Mouse (Mus musculus): ENCODE data around the gene 3110082I17Rik. TPM values are rescaled to one million over a fixed set of nuclear protein-coding genes. Genes with fewer than 3 reads are reported as not detected.

3110082I17Rik gene
- total and polyA plus RNA-seq, 2 experiments = 1.6 to 7.4 TPM

DNA sequence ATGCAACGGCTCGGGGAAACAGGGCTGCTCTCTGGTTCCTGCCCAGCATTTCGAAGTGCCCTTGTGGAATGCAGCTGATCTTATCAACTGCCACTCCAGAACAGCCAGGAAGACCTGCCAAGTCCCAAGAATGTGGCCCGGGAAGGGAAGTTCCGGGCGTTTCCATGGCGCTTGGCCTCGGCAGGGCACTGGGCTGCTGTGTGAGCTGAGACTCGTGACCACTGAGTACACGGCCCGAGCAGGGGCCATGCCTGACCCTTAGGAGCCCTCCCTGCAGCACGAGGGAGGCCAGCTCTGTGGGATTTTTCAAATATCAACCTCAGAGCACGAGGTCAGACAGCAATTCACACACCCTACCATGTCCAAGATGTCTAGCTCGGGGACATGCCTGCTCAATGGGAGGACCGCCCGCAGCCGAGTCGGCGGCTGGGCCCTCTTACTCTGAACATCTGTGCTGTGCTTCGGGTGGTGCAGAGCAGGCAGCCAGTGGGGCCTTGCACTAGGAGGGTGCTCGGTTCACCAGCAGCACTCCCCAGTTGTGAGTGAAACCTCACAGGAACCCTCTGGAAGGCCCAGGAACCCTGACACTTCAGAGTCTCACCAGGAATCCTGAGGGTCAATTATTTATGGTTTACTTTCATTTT lies 81.2 kb downstream of the 3110082I17Rik start:
- H3K79me2 ChIP-seq (ENCODE audit: control insufficient read depth, insufficient read depth, low read length) = peaks cover 10% of the 10 kb centered on the region; the same call in 1 of the 2 replicates
- WGBS = 26% methylated on average over 21 of the region's 21 CpGs
- no peak overlapping the region for H3K4me3 ChIP-seq (ENCODE audit: insufficient read depth, low read depth, low read length)
- no peaks in the 10 kb centered on the region for H3K36me3 ChIP-seq (ENCODE audit: control insufficient read depth, insufficient read depth, low read length)
- peak; percentile 92 for DNase-seq (ENCODE audit: extremely low read depth, low read depth, low spot score)
- peak overlapping the region; percentile 92 for H3K27ac ChIP-seq (replicated peaks; ENCODE audit: insufficient read depth, low read depth, low read length)
- H3K4me1 ChIP-seq (ENCODE audit: control insufficient read depth, insufficient read depth, low read length) = peaks cover 47% of the 10 kb centered on the region
- no peaks in the 10 kb centered on the region for H3K27me3 ChIP-seq (ENCODE audit: control insufficient read depth, insufficient read depth, low read length)
- peak overlapping the region; percentile 25 for H3K9ac ChIP-seq (ENCODE audit: low read depth, low read length)
- TF ChIP-seq POLR2A (IDR thresholded peaks at IDR 0.05; ENCODE audit: extremely low read depth, insufficient read depth, low read length) = no peak
- no peak for TF ChIP-seq CTCF (IDR thresholded peaks at IDR 0.05; ENCODE audit: low read depth, low read length)

DNA sequence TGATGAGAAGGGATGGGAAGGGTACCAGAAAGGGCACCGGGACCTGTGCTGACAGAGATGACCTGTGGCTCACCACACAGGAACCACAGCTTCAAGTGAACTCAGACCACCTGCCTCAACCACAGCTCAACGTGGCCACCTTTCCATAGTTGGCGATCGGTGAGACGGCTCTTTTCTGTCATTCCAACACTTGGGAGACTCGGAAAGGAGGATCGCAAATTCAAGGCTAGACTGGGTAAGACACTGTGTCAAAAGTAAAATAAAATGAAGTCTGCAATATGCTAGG lies 82.1 kb downstream of the 3110082I17Rik start:
- Histone ChIP-seq H3K4me1 (ENCODE audit: control insufficient read depth, insufficient read depth, low read length) (peaks cover 45% of the 10 kb centered on the region), H3K36me3 (ENCODE audit: control insufficient read depth, insufficient read depth, low read length) (no peaks in the 10 kb centered on the region), H3K27ac (replicated peaks; ENCODE audit: insufficient read depth, low read depth, low read length) (peak overlapping the region; percentile 92), H3K4me3 (ENCODE audit: insufficient read depth, low read depth, low read length) (no peak overlapping the region), H3K9ac (ENCODE audit: low read depth, low read length) (no peak overlapping the region), H3K27me3 (ENCODE audit: control insufficient read depth, insufficient read depth, low read length) (no peaks in the 10 kb centered on the region), H3K79me2 (ENCODE audit: control insufficient read depth, insufficient read depth, low read length) (peaks cover 4% of the 10 kb centered on the region; the same call in 1 of the 2 replicates)
- WGBS = 78% methylated on average over 7 of the region's 7 CpGs
- TF ChIP-seq POLR2A (IDR thresholded peaks at IDR 0.05; ENCODE audit: extremely low read depth, insufficient read depth, low read length) = no peak
- TF ChIP-seq CTCF (IDR thresholded peaks at IDR 0.05; ENCODE audit: low read depth, low read length) = no peak
- no peak for DNase-seq (ENCODE audit: extremely low read depth, low read depth, low spot score)

DNA sequence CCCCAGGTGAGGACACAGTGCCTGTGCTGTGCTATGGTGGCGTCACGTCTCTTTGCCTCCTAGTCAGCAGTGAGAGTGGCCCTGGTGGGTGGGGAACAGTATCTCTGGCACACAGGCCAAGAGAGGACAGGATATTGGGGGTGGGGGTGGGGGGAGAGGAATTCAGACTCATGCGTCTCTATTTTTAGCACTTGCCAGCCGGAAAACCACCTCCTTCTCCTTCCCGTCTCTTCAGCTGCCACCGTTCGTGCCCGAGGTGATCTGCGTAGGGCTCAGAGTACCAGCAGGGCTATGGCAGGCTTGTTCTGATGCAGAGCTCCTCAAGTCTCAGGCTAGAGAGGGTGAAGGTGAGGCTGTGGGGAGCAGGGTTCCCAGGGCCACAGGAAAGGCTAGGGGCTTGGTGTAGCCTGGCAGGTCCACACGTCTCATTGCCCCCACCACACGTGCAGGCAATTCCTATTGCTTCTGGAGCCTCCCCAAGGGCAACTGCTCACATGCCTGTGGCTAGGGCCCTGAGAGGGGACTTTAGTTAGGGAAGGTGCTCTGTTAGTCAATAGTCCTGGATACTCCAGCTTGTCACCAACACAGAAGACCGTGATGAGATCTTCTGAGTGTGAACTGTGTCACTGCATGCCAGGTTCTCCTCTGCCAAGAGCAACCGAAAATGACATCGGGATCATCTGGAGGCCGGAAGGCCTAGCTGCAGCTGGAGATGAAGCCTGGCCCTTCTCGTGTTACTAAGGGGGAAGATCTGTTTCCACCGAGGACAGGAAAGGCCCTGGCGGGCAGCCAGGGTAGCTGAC lies 82.7 kb downstream of the 3110082I17Rik start, which contains the start of gene Gpr146:
Gpr146 (plus strand) TSS at position 230 of the 803 bp plus-strand sequence.
- peaks cover 45% of the 10 kb centered on the region for H3K4me1 ChIP-seq (ENCODE audit: control insufficient read depth, insufficient read depth, low read length)
- H3K27me3 ChIP-seq (ENCODE audit: control insufficient read depth, insufficient read depth, low read length) = no peaks in the 10 kb centered on the region
- H3K36me3 ChIP-seq (ENCODE audit: control insufficient read depth, insufficient read depth, low read length) = no peaks in the 10 kb centered on the region
- 0 out of 2 replicates have a peak within 1 kb of the TSS, but pooled peaks have one; percentile 10 for H3K9ac ChIP-seq (ENCODE audit: low read depth, low read length)
- H3K4me3 ChIP-seq (ENCODE audit: insufficient read depth, low read depth, low read length) = no peak within 1 kb of the TSS
- DNase-seq (ENCODE audit: extremely low read depth, low read depth, low spot score) = peak; percentile 37
- TF ChIP-seq CTCF (IDR thresholded peaks at IDR 0.05; ENCODE audit: low read depth, low read length) (no peak), POLR2A (IDR thresholded peaks at IDR 0.05; ENCODE audit: extremely low read depth, insufficient read depth, low read length) (no peak)
- WGBS = 52% methylated on average over 18 of the region's 18 CpGs
- no peaks in the 10 kb centered on the region; the same call in 1 of the 2 replicates for H3K79me2 ChIP-seq (ENCODE audit: control insufficient read depth, insufficient read depth, low read length)
- peak within 1 kb of the TSS; percentile 92 for H3K27ac ChIP-seq (replicated peaks; ENCODE audit: insufficient read depth, low read depth, low read length)

DNA sequence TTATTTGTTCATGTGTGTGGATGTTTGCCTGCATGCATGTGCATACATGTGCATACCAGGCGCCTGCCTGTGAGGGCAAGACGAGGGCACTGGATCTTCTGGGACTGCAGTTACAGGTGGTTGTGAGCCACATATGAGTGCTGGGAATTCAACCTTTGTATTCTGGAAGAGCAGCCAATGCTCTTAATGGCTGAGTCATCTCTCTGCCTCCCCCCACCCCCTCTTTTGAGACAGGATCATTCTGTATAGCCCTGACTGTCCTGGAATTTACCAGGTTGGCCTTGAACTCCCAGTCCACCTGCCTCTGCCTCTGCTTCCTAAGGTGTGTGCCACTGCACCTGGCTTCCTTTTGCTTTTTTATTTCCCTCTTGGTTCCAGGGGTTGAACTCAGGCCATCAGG lies 85.5 kb downstream of the 3110082I17Rik start:
- TF ChIP-seq POLR2A (IDR thresholded peaks at IDR 0.05; ENCODE audit: extremely low read depth, insufficient read depth, low read length) (no peak), CTCF (IDR thresholded peaks at IDR 0.05; ENCODE audit: low read depth, low read length) (no peak)
- no peak overlapping the region for H3K9ac ChIP-seq (ENCODE audit: low read depth, low read length)
- DNase-seq (ENCODE audit: extremely low read depth, low read depth, low spot score) = peak; percentile 72
- H3K36me3 ChIP-seq (ENCODE audit: control insufficient read depth, insufficient read depth, low read length) = no peaks in the 10 kb centered on the region
- H3K4me1 ChIP-seq (ENCODE audit: control insufficient read depth, insufficient read depth, low read length) = peaks cover 55% of the 10 kb centered on the region
- H3K27me3 ChIP-seq (ENCODE audit: control insufficient read depth, insufficient read depth, low read length) = no peaks in the 10 kb centered on the region
- no peak overlapping the region for H3K4me3 ChIP-seq (ENCODE audit: insufficient read depth, low read depth, low read length)
- WGBS = 31% methylated on average over 2 of the region's 2 CpGs
- H3K79me2 ChIP-seq (ENCODE audit: control insufficient read depth, insufficient read depth, low read length) = peaks cover 3% of the 10 kb centered on the region; the same call in 1 of the 2 replicates
- peak overlapping the region; percentile 62 for H3K27ac ChIP-seq (replicated peaks; ENCODE audit: insufficient read depth, low read depth, low read length)

DNA sequence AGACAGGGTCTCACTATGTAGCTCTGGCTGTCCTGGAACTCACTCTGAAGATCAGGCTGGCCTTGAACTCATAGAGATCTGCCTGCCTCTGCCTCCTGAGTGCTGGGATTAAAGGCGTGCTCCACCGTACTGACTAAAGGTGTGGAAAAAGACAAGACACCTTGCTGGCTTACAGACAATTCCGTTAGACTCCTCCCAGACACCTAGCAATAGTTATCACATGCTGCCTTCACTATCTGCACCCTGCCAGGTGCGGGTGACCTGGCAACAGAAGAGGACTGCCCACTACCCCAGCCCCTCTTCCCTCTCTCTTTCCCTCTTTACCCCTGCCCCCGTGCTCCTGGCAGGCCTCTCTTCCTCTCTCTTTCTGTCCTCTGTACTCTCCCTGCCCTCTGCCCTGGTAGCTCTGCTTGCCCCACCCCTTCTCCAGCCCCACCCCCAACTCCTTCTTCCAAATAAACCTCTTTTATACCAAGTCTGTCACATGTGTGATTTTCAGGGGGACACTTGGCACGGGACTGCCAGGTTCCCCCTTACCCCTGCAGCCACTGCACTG lies 86.4 kb downstream of the 3110082I17Rik start:
- Histone ChIP-seq H3K79me2 (ENCODE audit: control insufficient read depth, insufficient read depth, low read length) (peaks cover 3% of the 10 kb centered on the region; the same call in 1 of the 2 replicates), H3K4me3 (ENCODE audit: insufficient read depth, low read depth, low read length) (no peak overlapping the region), H3K27ac (replicated peaks; ENCODE audit: insufficient read depth, low read depth, low read length) (peak overlapping the region; percentile 89), H3K36me3 (ENCODE audit: control insufficient read depth, insufficient read depth, low read length) (no peaks in the 10 kb centered on the region), H3K27me3 (ENCODE audit: control insufficient read depth, insufficient read depth, low read length) (no peaks in the 10 kb centered on the region), H3K9ac (ENCODE audit: low read depth, low read length) (peak overlapping the region; percentile 45), H3K4me1 (ENCODE audit: control insufficient read depth, insufficient read depth, low read length) (peaks cover 52% of the 10 kb centered on the region)
- TF ChIP-seq CTCF (IDR thresholded peaks at IDR 0.05; ENCODE audit: low read depth, low read length) (no peak), POLR2A (IDR thresholded peaks at IDR 0.05; ENCODE audit: extremely low read depth, insufficient read depth, low read length) (no peak)
- peak; percentile 76 for DNase-seq (ENCODE audit: extremely low read depth, low read depth, low spot score)
- WGBS = 21% methylated on average over 6 of the region's 6 CpGs
